Mouse (Mus musculus): ENCODE data around the gene Serpina1c. TPM values are rescaled to one million over a fixed set of nuclear protein-coding genes. Genes with fewer than 3 reads are reported as not detected.

The Serpina1c gene
- polyA plus RNA-seq (2017; shearing (Covaris generic)), result not detected

GRCm38 (mm10) chr12:103904837-103905340 lies at the start of gene Serpina1c:
Serpina1c (minus strand) TSS chr12:103904887.

GRCm38 (mm10) chr12:103863101-103863974 lies 41.3 kb downstream of the Serpina1c start, which contains the start of gene Serpina1a:
Serpina1a (minus strand) TSS chr12:103863562.

Other genes with a start within 250 kb of the Serpina1c start
- under 1 TPM in 1 of 2 experiments, not detected in 1; 0.23 TPM for gene Serpina6, start 247.7 kb downstream of the Serpina1c start, polyA plus RNA-seq (2017; shearing (Covaris generic))
- under 1 TPM in 1 of 2 experiments, not detected in 1; 0.53 TPM for gene Serpina16, start 228.7 kb downstream of the Serpina1c start, polyA plus RNA-seq (2017; shearing (Covaris generic))
- gene Serpina1f, start 209.4 kb downstream of the Serpina1c start, polyA plus RNA-seq (2017; shearing (Covaris generic)), result not detected
- gene Serpina1d, start 131.3 kb downstream of the Serpina1c start, polyA plus RNA-seq (2017; shearing (Covaris generic)), result not detected
- gene Serpina1b, start 74.5 kb downstream of the Serpina1c start, polyA plus RNA-seq (2017; shearing (Covaris generic)), result under 1 TPM in 1 of 2 experiments, not detected in 1; 0.38 TPM
- gene Serpina1a, start 41.3 kb downstream of the Serpina1c start, polyA plus RNA-seq (2017; shearing (Covaris generic)), result not detected
- gene Serpina1e, start 54.1 kb upstream of the Serpina1c start, polyA plus RNA-seq (2017; shearing (Covaris generic)), result not detected
- not detected for gene Serpina11, start 85.1 kb upstream of the Serpina1c start, polyA plus RNA-seq (2017; shearing (Covaris generic))
- 10 to 100 TPM in 1 of 2 experiments, 1 to 10 TPM in 1; 2.1 to 10.2 TPM for gene Serpina9, start 108.9 kb upstream of the Serpina1c start, polyA plus RNA-seq (2017; shearing (Covaris generic))
- under 1 TPM; 0.07 to 0.12 TPM for gene Serpina12, start 139.6 kb upstream of the Serpina1c start, polyA plus RNA-seq (2017; shearing (Covaris generic))
- under 1 TPM; 0.07 to 0.21 TPM for gene Serpina5, start 196.2 kb upstream of the Serpina1c start, polyA plus RNA-seq (2017; shearing (Covaris generic))
- gene Serpina3a, start 207.8 kb upstream of the Serpina1c start, polyA plus RNA-seq (2017; shearing (Covaris generic)), result not detected
- gene Serpina3b, start 223.1 kb upstream of the Serpina1c start, polyA plus RNA-seq (2017; shearing (Covaris generic)), result 1 to 10 TPM in 1 of 2 experiments, under 1 TPM in 1; 0.14 to 1.7 TPM
- not detected for gene Serpina3c, start 249.0 kb upstream of the Serpina1c start, polyA plus RNA-seq (2017; shearing (Covaris generic))